Mouse (Mus musculus): ENCODE measurements around the gene Tas2r130.
"Not testable (repeated sequence)": the region's sequence is repeated elsewhere in the genome, so short reads cannot be mapped to it uniquely, and the experiment has no call there.

Gene Tas2r130

DNA sequence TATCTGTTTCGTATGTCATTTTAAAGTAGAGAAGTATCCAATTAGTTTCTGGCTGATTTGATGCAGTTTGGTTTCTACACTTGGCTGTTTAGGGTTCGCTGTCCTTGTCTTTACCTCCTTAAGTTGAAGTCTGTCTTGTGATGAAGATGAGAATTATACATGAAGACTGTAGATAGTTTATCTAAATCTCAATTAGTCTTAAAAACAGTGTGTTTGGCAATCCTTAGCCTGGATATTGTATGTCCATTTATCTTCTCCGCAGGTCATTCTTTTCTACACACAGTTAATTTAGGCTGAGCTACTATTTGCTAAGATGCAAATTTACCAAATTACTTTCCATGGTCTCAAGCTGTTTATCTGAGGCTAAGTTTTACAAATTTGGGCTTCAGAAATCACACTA lies at the start of gene Tas2r130:
Gene Tas2r130 (minus strand): TSS at position 101 of the 400 bp plus-strand sequence.
- DNase-seq (ENCODE audit: extremely low read depth, low read depth, low spot score) = no peak

DNA sequence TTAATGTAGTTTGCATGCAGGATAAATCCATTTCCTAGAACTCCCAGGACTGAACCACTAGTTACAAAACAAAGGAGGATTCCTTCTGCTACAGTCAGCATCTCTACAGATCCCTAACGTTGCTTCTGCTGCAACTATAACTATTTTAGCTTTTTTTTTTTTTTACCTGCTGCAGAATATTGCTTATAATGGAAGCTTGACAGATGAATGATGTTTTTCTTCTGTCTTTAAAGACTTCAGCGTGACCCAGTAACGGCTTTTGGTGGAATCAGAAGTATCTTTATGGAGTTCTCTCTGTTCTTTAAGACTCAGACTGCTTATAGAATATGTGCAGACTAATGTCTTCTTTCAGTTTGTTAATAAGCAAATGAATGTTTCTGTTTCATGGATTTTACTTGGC lies 48.1 kb upstream of the Tas2r130 start, which contains the start of gene Tas2r106:
Gene Tas2r106 (minus strand): TSS at position 101 of the 400 bp plus-strand sequence.
- DNase-seq (ENCODE audit: extremely low read depth, low read depth, low spot score) = no peak

DNA sequence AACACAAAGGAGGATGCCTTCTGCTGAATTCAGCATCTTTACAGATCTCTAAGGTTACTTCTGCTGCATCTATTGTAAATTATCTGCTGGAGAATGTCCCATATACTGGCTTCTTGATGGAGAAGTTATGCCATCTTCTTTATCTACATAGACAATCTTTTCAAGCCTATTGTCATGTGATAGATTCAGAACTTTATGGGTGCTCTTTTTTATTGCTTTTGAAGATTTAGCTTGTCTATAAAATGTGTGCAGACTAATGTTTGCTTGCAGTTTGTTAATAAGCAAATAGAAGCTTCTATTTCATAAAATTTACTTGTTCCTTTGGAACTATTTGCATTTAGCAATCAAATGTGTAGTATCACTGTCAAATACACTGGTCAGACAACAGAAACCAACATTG lies 29.3 kb upstream of the Tas2r130 start, which contains the start of gene Tas2r107:
Gene Tas2r107 (minus strand): TSS at position 101 of the 400 bp plus-strand sequence.
- DNase-seq (ENCODE audit: extremely low read depth, low read depth, low spot score) = no peak

DNA sequence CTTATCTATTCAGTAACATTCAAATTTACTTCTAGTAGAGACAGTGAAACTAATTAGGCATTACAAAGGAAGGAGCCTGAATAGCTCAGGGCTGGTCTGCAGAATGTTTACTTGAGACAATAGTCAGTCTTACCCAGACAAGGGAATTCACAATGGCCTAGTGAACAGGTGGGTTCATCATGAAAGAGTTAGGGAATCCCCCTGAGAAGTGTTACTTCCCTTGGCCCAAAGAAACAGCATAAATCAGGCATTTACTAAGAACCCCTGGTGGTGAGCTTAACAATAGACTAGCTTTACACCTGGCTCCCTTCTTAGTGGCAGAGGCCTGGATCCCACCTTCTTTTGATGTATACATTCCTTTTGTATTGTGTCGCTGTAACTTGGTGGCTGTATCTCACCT lies 20.8 kb downstream of the Tas2r130 start:
- DNase-seq (ENCODE audit: extremely low read depth, low read depth, low spot score) = not testable (repeated sequence)

DNA sequence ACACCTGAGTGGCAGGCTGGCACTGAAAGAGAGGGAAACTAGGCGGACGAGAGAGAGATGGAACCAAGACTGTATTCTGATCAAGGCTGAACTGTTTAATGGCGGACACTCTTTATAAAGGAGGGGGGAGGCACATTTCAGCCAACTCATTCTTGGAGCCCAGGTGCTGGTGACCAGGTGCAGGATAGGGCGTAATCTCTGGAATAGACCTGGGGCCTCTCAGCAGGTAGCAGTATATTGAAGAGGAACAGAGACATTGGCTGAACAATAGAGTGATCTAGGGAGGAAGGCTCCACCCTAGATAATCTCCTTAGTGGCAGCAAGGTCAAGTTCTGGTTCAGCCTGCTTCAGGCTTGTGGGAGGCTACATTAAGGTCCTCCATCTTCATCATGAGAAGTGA lies 25.9 kb downstream of the Tas2r130 start:
- DNase-seq (ENCODE audit: extremely low read depth, low read depth, low spot score) = no peak
